Mouse (Mus musculus) ES-E14 (cell line): ENCODE results near the gene Zrsr2. TPM values are rescaled to one million over a fixed set of nuclear protein-coding genes. Genes with fewer than 3 reads are reported as not detected.

Experiments
- DNase-seq: peaks from one replicate; pipeline ENCODE4 v3.0.0-alpha.2; 2013; ENCODE audit warnings: low read depth, low spot score
- H3K27ac ChIP-seq: 2 replicates; pipeline ENCODE4 v1.5.1; 2012; ENCODE audit warnings: low read depth, mild to moderate bottlenecking, low read length, moderate library complexity, mixed read lengths; ENCODE audit not compliant: poor library complexity, insufficient read depth, severe bottlenecking
- H3K36me3 ChIP-seq: 2 replicates; pipeline ENCODE4 v1.6.1; 2012; ENCODE audit warnings: mild to moderate bottlenecking, low read length, moderate library complexity, mixed read lengths; ENCODE audit not compliant: control insufficient read depth, poor library complexity, insufficient read depth, severe bottlenecking
- H3K4me1 ChIP-seq, 2 experiments: fragments of 150-350 bp in 1 of 2; sonication (generic) in 1 of 2; 2 replicates each; pipeline ENCODE4 v1.6.1; 2012; ENCODE audit warnings: low read length in 2 of 2, mild to moderate bottlenecking in 1 of 2, mixed read lengths in 1 of 2; ENCODE audit not compliant: control insufficient read depth in 2 of 2, insufficient read depth in 2 of 2, poor library complexity in 1 of 2
- H3K4me3 ChIP-seq, 2 experiments: fragments of 150-350 bp in 1 of 2; sonication (generic) in 1 of 2; 2 replicates each; pipeline ENCODE4 v1.5.1; 2012; ENCODE audit warnings: low read length in 2 of 2, low read depth in 1 of 2, mild to moderate bottlenecking in 1 of 2, mixed read lengths in 1 of 2; ENCODE audit not compliant: insufficient read depth in 1 of 2, poor library complexity in 1 of 2, severe bottlenecking in 1 of 2
- H3K9ac ChIP-seq: 2 replicates; pipeline ENCODE4 v1.6.1; 2012; ENCODE audit warnings: low read depth, mild to moderate bottlenecking, low read length, mixed read lengths; ENCODE audit not compliant: poor library complexity, insufficient read depth, severe bottlenecking
- H3K9me3 ChIP-seq: fragments of 150-350 bp; sonication (generic); 2 replicates; pipeline ENCODE4 v1.6.1; 2012; ENCODE audit warnings: low read depth, mild to moderate bottlenecking, low read length; ENCODE audit not compliant: control insufficient read depth, insufficient read depth
- CHD2 ChIP-seq: IDR thresholded peaks from 2 replicates; pipeline ENCODE4 v1.6.1; 2014; ENCODE audit warnings: mild to moderate bottlenecking, low read depth, low read length, inconsistent platforms
- HCFC1 ChIP-seq: IDR thresholded peaks from 2 replicates; pipeline ENCODE4 v1.6.1; 2012; ENCODE audit warnings: low read length, inconsistent platforms, borderline replicate concordance; ENCODE audit not compliant: insufficient read depth
- MAFK ChIP-seq: IDR thresholded peaks from 2 replicates; pipeline ENCODE4 v1.6.1; 2014; ENCODE audit warnings: mild to moderate bottlenecking, low read depth, low read length, inconsistent platforms; ENCODE audit not compliant: insufficient read depth
- ZC3H11A ChIP-seq: IDR thresholded peaks from 2 replicates; pipeline ENCODE4 v1.6.1; 2012; ENCODE audit warnings: low read depth, mild to moderate bottlenecking, inconsistent platforms, low read length, borderline replicate concordance
- ZNF384 ChIP-seq: IDR thresholded peaks from 2 replicates; pipeline ENCODE4 v1.6.1; 2012; ENCODE audit warnings: low read depth, low read length, inconsistent platforms
- in situ Hi-C, 2 experiments: fragments of 600-800 bp; cut with MboI; formaldehyde crosslinking; loops; one replicate each; pipeline ENCODE4 v1.15.1; 2025; ENCODE audit warnings: low sequenced_read_pairs in 2 of 2, inconsistent platforms in 1 of 2; ENCODE audit not compliant: unreplicated experiment in 2 of 2
- total RNA-seq: library from RNA; depleted of rRNA; stranded (reverse); fragments of 300-350 nt; gene quantifications from 2 replicates; pipeline ENCODE4 v1.2.3, GENCODE M21; 2012; rRNA removed

Zrsr2 gene
- total RNA-seq, 1 experiment, result 36.9 TPM

DNA sequence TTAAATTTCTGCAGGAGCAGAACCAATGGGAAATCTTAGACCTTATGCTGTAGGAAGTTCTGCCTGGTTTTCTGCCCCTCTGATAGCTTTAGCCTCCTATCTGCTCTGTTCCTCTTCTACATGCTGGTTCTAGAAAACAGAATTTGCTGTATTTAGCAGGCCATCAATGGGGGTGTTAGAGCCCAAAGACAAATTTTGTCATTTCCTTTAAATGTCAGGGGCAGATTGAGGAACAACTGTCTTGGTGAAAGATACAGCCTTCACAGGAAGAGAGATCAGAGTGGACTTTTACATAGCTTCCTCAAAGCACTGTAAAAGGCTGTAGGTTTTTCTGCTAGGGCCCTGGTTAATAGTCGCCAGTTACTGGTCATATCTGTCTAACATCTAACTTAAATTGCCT is 61.1 kb downstream of the Zrsr2 start:
- H3K27ac ChIP-seq, result no peak overlapping the region
- no peak overlapping the region for H3K4me3 ChIP-seq
- no peaks in the 10 kb centered on the region for H3K4me1 ChIP-seq
- in situ Hi-C loops, result no loop called here
- no peaks in the 10 kb centered on the region for H3K9me3 ChIP-seq
- DNase-seq, result no peak
- no peak overlapping the region for H3K9ac ChIP-seq
- H3K36me3 ChIP-seq, result no peaks in the 10 kb centered on the region
- TF ChIP-seq ZNF384 (no peak), HCFC1 (no peak), CHD2 (no peak), ZC3H11A (no peak), MAFK (no peak)

- Histone ChIP-seq H3K4me3 (no peak overlapping the region), H3K36me3 (no peaks in the 10 kb centered on the region), H3K4me1 (no peaks in the 10 kb centered on the region), H3K27ac (no peak overlapping the region), H3K9me3 (no peaks in the 10 kb centered on the region), H3K9ac (no peak overlapping the region)
- DNase-seq, result no peak
- in situ Hi-C loops, result no loop called here
- TF ChIP-seq ZNF384 (no peak), ZC3H11A (no peak), CHD2 (no peak), HCFC1 (no peak)
Measured at GRCm38 (mm10) chrX:163885539-163885981, 72.9 kb downstream of the Zrsr2 start.

Other genes with a start within 250 kb of the Zrsr2 start
- gene Rnf138rt1, start 197.3 kb downstream of the Zrsr2 start, total RNA-seq, result not detected in 2 replicates
- gene Ap1s2, start 49.6 kb downstream of the Zrsr2 start, total RNA-seq, result 8.1 and 15.4 TPM in 2 replicates
- 0.26 and 0.54 TPM in 2 replicates for gene Car5b, start 69.3 kb upstream of the Zrsr2 start, total RNA-seq
- 21.8 and 29.9 TPM in 2 replicates for gene Siah1b, start 117.8 kb upstream of the Zrsr2 start, total RNA-seq
- not detected in 2 replicates for gene Cltrn, start 130.2 kb upstream of the Zrsr2 start, total RNA-seq
- gene Ace2, start 180.7 kb upstream of the Zrsr2 start, total RNA-seq, result not detected in 2 replicates